Mouse (Mus musculus): ENCODE results near the gene Sipa1l1. TPM values are rescaled to one million over a fixed set of nuclear protein-coding genes. Genes with fewer than 3 reads are reported as not detected.

Sipa1l1 gene
- polyA plus RNA-seq, 1 experiment = 34.0 TPM

DNA sequence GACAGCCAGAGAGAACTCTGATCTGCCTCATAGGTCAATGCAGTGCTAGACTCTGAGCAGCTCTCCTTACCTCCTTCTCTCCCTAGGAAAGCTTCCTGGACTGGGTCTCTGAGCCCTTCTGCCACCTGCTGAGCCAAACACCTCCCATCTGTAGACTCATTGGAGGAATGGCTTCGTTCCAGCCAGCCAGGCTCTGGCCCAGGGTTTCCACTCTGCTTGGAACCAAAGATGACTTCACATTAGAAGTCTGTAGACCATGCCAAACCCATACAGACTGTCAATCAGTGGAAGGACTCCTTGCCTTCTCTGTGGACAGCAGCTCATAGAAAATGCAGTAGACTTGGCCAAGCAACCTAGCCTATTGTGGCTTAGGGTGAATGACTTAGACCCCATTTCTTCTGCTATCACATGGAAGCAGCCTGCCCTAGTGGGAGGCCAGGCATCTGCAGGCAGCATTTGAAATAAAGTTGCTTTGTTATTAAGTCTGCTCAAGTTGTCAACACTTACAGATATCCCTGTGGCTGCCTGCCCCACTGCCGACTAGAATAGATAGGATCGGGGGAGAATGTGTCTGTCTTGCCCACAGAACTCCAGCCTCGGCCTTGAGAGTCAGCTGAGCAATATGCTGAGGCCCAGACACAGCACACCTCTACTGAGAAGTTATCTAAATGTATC, 246.7 kb downstream of the Sipa1l1 start:
- Histone ChIP-seq H3K4me1 (ENCODE audit: control insufficient read depth, insufficient read depth, low read length) (peaks cover 8% of the 10 kb centered on the region), H3K4me3 (ENCODE audit: insufficient read depth, low read depth, low read length) (no peak overlapping the region), H3K27me3 (replicated peaks; ENCODE audit: control insufficient read depth, insufficient read depth, low read length) (no peaks in the 10 kb centered on the region), H3K27ac (ENCODE audit: insufficient read depth, low read depth, low read length) (no peak overlapping the region), H3K36me3 (ENCODE audit: control insufficient read depth, insufficient read depth, low read length) (no peaks in the 10 kb centered on the region)
- WGBS = 79% methylated on average over 4 of the region's 4 CpGs
- TF ChIP-seq POLR2A (IDR thresholded peaks at IDR 0.05; ENCODE audit: low read depth, low read length) (no peak), CTCF (conservative IDR thresholded peaks at IDR 0.05; ENCODE audit: insufficient read depth, insufficient read length, low read depth, low read length) (no peak)
- peak; percentile 83 for DNase-seq

DNA sequence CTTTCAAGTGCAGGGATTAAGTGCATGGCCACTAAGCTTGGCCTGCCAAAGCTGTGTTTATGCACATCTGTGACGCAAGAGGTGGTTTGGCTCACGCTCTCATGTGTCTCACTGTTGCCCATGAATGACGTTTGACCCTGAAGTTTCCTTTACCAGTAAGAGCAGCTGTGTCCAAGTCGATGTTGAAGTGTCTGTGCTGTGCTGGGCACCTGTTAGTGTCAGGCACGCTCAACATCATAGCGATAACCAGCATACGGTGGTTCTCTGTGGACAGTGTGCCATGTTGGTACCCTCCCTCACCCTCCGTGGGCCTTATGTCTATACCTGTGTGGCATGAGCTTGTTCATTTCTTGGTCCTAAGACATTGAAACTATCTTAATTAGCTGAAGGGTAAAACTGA, 249.9 kb downstream of the Sipa1l1 start:
- Histone ChIP-seq H3K27ac (ENCODE audit: insufficient read depth, low read depth, low read length) (no peak overlapping the region), H3K27me3 (replicated peaks; ENCODE audit: control insufficient read depth, insufficient read depth, low read length) (no peaks in the 10 kb centered on the region), H3K36me3 (ENCODE audit: control insufficient read depth, insufficient read depth, low read length) (no peaks in the 10 kb centered on the region; the same call in 1 of the 2 replicates), H3K4me1 (ENCODE audit: control insufficient read depth, insufficient read depth, low read length) (no peaks in the 10 kb centered on the region; the same call in 1 of the 2 replicates), H3K4me3 (ENCODE audit: insufficient read depth, low read depth, low read length) (no peak overlapping the region)
- TF ChIP-seq POLR2A (IDR thresholded peaks at IDR 0.05; ENCODE audit: low read depth, low read length) = no peak
- TF ChIP-seq CTCF (conservative IDR thresholded peaks at IDR 0.05; ENCODE audit: insufficient read depth, insufficient read length, low read depth, low read length) = no peak
- WGBS = 88% methylated on average over 8 of the region's 8 CpGs
- DNase-seq = no peak

DNA sequence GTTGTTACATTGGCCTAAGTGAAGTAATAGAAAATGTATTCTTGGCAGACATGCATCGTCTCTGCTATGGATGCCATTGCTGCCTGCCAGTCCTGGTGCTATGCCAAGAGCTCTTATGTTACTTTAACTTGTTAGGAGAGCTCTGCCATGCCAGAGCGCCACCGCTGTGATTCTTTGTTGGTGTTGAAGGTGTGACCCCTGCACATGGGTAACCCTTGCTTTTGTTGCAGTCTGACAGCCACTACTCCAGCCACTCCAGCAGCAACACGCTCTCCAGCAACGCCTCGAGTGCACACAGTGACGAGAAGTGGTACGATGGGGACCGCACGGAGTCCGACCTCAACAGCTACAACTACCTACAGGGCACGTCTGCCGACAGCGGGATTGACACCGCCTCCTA, 255.7 kb downstream of the Sipa1l1 start:
- no peak for TF ChIP-seq CTCF (conservative IDR thresholded peaks at IDR 0.05; ENCODE audit: insufficient read depth, insufficient read length, low read depth, low read length)
- no peak for TF ChIP-seq POLR2A (IDR thresholded peaks at IDR 0.05; ENCODE audit: low read depth, low read length)
- Histone ChIP-seq H3K27me3 (replicated peaks; ENCODE audit: control insufficient read depth, insufficient read depth, low read length) (no peaks in the 10 kb centered on the region), H3K36me3 (ENCODE audit: control insufficient read depth, insufficient read depth, low read length) (peaks cover 2% of the 10 kb centered on the region; the same call in 1 of the 2 replicates), H3K27ac (ENCODE audit: insufficient read depth, low read depth, low read length) (no peak overlapping the region), H3K4me1 (ENCODE audit: control insufficient read depth, insufficient read depth, low read length) (no peaks in the 10 kb centered on the region), H3K4me3 (ENCODE audit: insufficient read depth, low read depth, low read length) (no peak overlapping the region)
- WGBS = 94% methylated on average over 15 of the region's 15 CpGs
- DNase-seq = no peak

DNA sequence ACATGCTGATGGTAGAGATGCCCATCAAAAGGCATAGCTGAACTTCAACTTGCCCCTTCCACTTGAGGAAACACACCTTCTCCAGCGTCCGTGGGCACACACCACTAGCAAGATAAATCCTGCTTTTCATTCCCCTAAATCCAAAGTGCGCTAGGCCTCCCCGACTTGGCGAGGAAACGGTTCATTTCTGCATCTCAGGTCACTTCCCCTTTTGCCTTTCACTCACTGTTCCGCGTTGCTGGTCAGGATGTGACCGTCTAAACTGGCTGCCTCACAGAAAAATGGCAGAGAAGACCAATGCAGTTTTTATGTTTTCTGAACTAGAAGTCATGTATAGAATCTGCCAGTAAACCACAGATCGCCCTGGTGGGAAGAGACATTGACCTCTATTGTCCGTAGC, 256.7 kb downstream of the Sipa1l1 start:
- 71% methylated on average over 11 of the region's 11 CpGs for WGBS
- Histone ChIP-seq H3K4me3 (ENCODE audit: insufficient read depth, low read depth, low read length) (no peak overlapping the region), H3K4me1 (ENCODE audit: control insufficient read depth, insufficient read depth, low read length) (no peaks in the 10 kb centered on the region), H3K27ac (ENCODE audit: insufficient read depth, low read depth, low read length) (no peak overlapping the region), H3K27me3 (replicated peaks; ENCODE audit: control insufficient read depth, insufficient read depth, low read length) (no peaks in the 10 kb centered on the region), H3K36me3 (ENCODE audit: control insufficient read depth, insufficient read depth, low read length) (peaks cover 2% of the 10 kb centered on the region; the same call in 1 of the 2 replicates)
- no peak for TF ChIP-seq POLR2A (IDR thresholded peaks at IDR 0.05; ENCODE audit: low read depth, low read length)
- no peak for TF ChIP-seq CTCF (conservative IDR thresholded peaks at IDR 0.05; ENCODE audit: insufficient read depth, insufficient read length, low read depth, low read length)
- no peak for DNase-seq

DNA sequence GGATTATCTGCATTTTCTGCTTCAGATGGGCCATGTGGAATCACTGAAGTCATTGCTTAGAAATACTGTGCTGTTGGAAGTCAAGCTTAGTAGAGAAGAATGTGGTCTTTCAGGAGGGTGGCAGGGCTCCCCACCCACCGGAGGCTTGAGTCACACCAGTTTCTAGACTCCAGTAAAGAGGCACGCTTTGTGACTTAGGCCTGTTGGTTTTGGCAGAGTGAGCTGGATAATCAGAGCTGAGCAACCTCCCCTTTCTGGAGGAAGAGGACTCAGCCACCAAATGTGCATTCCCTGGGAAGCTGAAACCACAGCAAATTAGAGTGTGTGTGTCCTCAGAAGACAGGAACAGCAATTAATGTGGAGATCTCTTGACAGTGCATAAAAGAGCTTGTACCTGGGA, 258.3 kb downstream of the Sipa1l1 start:
- Histone ChIP-seq H3K4me3 (ENCODE audit: insufficient read depth, low read depth, low read length) (no peak overlapping the region), H3K27ac (ENCODE audit: insufficient read depth, low read depth, low read length) (no peak overlapping the region), H3K27me3 (replicated peaks; ENCODE audit: control insufficient read depth, insufficient read depth, low read length) (no peaks in the 10 kb centered on the region), H3K4me1 (ENCODE audit: control insufficient read depth, insufficient read depth, low read length) (no peaks in the 10 kb centered on the region), H3K36me3 (ENCODE audit: control insufficient read depth, insufficient read depth, low read length) (peaks cover 2% of the 10 kb centered on the region; the same call in 1 of the 2 replicates)
- WGBS = 68% methylated on average over 2 of the region's 2 CpGs
- TF ChIP-seq CTCF (conservative IDR thresholded peaks at IDR 0.05; ENCODE audit: insufficient read depth, insufficient read length, low read depth, low read length) (no peak), POLR2A (IDR thresholded peaks at IDR 0.05; ENCODE audit: low read depth, low read length) (no peak)
- DNase-seq = peak; percentile 45

DNA sequence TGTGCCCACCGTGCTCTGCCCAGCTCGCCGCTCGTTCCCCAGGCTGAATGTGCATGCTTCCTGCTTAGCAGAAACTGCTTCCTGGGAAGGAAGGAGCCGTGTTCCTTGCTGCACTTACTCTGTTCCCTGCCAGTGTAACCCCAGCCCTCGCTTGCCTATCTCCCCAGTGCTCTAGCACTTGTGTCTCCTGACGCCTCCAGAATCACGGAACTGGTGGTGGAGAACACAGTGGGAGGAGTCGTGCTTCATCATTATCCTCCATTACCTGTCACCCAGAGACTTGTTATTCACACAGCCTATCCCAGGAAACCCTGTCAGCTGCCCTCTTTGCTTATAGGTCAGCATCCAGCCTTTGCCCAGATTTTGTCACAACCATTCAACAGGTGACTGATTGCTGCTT, 259.3 kb downstream of the Sipa1l1 start:
- no peak for TF ChIP-seq POLR2A (IDR thresholded peaks at IDR 0.05; ENCODE audit: low read depth, low read length)
- TF ChIP-seq CTCF (conservative IDR thresholded peaks at IDR 0.05; ENCODE audit: insufficient read depth, insufficient read length, low read depth, low read length) = no peak
- 79% methylated on average over 9 of the region's 9 CpGs for WGBS
- H3K4me3 ChIP-seq (ENCODE audit: insufficient read depth, low read depth, low read length) = no peak overlapping the region
- H3K4me1 ChIP-seq (ENCODE audit: control insufficient read depth, insufficient read depth, low read length) = no peaks in the 10 kb centered on the region
- H3K36me3 ChIP-seq (ENCODE audit: control insufficient read depth, insufficient read depth, low read length) = peaks cover 2% of the 10 kb centered on the region; the same call in 1 of the 2 replicates
- H3K27me3 ChIP-seq (replicated peaks; ENCODE audit: control insufficient read depth, insufficient read depth, low read length) = no peaks in the 10 kb centered on the region
- H3K27ac ChIP-seq (ENCODE audit: insufficient read depth, low read depth, low read length) = no peak overlapping the region
- no peak for DNase-seq

DNA sequence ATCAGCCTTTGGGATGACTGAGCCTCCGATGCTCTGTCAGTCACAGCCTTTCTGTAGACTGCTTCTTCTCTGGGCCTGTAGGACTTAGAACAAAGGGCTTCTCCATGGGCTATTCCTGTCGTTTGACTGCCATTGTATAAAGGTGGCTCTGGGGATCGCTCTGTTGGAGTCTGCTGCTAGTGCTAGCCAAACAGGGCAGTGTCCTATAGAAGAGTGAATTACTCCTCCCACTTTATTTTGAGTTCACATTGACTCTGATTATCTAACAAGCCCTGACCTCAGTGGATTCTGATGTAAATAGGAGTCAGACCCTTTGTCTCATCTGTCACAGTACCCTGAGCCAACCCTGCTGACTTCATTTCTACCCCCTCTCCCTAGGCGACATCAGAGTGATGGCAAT, 264.2 kb downstream of the Sipa1l1 start:
- 84% methylated on average over 4 of the region's 4 CpGs for WGBS
- DNase-seq = no peak
- no peaks in the 10 kb centered on the region; the same call in none of the 2 replicates for H3K36me3 ChIP-seq (ENCODE audit: control insufficient read depth, insufficient read depth, low read length)
- H3K4me3 ChIP-seq (ENCODE audit: insufficient read depth, low read depth, low read length) = no peak overlapping the region
- H3K4me1 ChIP-seq (ENCODE audit: control insufficient read depth, insufficient read depth, low read length) = no peaks in the 10 kb centered on the region
- no peak overlapping the region for H3K27ac ChIP-seq (ENCODE audit: insufficient read depth, low read depth, low read length)
- no peaks in the 10 kb centered on the region for H3K27me3 ChIP-seq (replicated peaks; ENCODE audit: control insufficient read depth, insufficient read depth, low read length)
- TF ChIP-seq CTCF (conservative IDR thresholded peaks at IDR 0.05; ENCODE audit: insufficient read depth, insufficient read length, low read depth, low read length) (no peak), POLR2A (IDR thresholded peaks at IDR 0.05; ENCODE audit: low read depth, low read length) (no peak)

All from kidney, adult 2 months (tissue).